Mouse (Mus musculus) urinary bladder, adult 18-20 months (tissue): ENCODE data around the gene Cdc42ep4.

Experiments
- DNase-seq, 2 experiments: peaks; one replicate each; pipeline ENCODE4 v3.0.0; 2022; ENCODE audit warnings: low spot score in 2 of 2, mixed read lengths in 2 of 2

The Cdc42ep4 gene

GRCm38 (mm10) chr11:113725235-113726048 is 26.2 kb downstream of the Cdc42ep4 start:
- DNase-seq: no peak

DNA sequence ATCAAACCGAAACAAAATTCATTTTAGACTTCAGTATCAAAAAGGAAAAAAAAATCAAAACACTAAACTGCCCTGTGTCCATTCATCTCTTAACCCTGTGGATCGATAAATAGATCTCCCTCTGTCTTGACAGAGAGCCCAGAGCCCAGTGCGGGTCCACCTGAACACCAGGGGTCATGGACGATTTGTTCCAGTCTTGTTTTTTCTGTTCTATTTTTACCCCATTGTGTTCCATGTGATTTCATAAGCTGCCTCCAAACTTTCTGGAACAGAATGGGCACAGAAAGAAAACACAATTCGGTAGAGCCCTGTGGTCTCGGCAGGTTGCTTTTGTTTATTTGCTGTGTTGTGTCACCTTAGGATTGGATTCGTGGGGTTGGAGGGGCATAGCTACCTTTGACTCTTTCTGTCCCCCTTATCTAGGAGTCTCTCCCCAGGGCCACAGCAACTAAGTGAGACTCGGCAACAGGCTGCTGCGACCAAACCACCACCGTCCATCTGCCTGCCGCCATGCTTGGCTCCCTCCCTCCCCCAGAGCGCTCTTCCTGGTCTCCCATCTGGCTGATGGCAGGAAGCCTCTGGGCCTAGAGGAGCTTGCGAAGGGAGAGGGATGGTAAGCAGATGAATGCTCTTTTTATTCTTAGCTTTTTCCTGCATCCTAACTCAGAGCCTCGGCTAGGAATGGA is 29.1 kb downstream of the Cdc42ep4 start:
- no peak for DNase-seq

DNA sequence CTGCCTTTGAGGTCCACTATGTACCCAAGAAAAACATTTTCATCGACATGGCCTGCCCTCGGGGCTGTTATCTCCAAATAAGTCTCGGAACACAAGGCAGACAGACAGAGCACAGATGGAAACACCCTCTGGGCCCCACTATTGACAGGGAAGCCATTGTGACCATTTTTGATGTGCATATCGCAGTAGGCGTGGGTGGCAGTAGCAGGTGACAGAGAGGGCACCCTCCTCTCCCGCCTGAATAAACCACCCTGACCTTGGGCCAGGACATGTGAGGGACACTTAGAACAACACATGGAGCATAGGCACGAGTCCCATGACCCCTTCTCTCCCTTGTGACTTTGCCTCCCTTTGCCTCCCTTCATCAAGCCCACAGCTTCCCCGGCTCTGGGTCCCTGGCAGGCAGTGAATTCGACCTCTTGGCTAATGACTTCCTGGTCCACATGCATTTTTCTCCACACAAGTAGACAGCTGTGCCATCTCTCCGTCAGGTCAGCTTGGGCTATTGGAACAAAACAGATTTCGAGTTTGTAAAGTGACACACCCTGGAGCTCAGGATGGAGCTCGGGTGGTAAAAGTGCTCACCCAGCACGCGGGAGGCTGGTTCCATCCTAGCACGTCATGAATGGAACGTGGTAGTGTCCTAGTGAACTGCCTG is 33.8 kb downstream of the Cdc42ep4 start:
- no peak for DNase-seq

DNA sequence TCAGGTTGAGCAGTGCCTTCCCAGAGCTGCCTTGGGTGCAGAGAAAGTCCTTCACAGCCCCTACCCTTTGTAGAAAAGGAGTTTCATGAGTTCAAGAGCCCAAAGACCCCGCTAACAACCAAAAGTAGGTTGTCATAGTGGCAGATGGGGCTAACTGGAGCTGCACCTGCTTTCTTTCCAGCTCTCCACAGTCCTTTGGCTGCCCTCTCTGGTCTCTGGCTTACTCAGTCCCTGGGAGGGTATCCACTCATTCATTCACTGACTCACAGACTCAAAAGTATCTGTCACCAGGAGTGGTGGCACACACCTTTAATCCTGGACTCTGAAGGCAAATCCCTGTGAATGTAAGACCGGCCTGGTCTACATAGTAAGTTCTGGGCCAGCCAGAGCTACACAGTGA is 35.5 kb downstream of the Cdc42ep4 start:
- DNase-seq: no peak

- no peak for DNase-seq
These were observed 36.5 kb downstream of the Cdc42ep4 start for GRCm38 (mm10) chr11:113715078-113715674.

- no peak for DNase-seq
These were observed 40.6 kb downstream of the Cdc42ep4 start for GRCm38 (mm10) chr11:113711061-113711460.

GRCm38 (mm10) chr11:113710257-113710777 is 41.4 kb downstream of the Cdc42ep4 start:
- DNase-seq: no peak

GRCm38 (mm10) chr11:113709731-113710256 is 41.9 kb downstream of the Cdc42ep4 start, which contains the start of gene Cpsf4l:
Gene Cpsf4l, minus strand, starts transcription at chr11:113710017.
- no peak for DNase-seq

DNA sequence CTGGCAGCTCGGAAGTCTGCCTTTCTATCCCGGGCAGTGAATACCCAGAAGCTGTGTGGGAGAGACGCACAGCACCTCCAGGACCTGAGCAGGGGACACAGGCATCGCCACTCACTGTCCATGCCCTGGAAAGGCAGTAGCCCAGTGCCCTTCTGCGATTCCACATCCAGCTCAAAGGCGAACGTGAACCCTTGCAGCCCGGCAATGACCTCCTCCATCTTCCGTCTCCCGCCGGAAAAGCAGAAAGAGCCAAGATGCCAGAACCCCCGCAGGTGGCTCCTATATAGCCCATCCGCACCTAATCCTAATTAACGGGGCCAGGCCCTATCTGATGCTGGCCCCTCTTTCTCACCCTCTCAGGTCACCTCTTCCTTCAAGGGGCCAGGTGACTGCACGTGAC is 42.4 kb downstream of the Cdc42ep4 start:
- DNase-seq: no peak

DNA sequence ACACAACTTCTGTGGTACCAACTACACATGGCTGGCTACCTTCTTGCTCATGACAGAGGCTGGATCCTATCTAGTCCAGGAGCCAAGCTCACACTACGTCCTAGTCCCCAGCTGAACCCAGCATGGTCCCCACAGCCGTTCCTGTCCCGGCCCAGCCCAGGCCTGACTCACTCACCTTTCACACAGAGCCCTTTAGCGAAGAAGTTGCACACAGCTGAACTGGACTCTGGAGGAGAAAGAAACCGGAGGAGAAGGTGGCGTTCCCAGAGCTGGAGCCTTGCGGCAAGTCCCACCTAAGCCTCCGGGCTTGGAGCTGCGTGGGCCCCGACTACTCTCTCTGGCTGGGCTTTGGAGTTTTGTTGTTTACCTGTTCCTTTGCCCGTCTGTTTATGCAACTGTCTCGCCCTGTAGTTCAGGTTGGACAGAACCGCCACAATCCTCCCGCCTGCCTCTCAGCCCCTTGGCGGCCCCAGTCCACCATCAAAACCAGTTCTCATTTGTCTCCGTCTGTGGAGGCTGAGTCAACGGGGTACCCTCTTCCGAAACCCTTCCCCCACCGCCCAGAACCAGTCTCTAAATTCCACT is 43.0 kb downstream of the Cdc42ep4 start:
- DNase-seq: peak; percentile 67 to 74

DNA sequence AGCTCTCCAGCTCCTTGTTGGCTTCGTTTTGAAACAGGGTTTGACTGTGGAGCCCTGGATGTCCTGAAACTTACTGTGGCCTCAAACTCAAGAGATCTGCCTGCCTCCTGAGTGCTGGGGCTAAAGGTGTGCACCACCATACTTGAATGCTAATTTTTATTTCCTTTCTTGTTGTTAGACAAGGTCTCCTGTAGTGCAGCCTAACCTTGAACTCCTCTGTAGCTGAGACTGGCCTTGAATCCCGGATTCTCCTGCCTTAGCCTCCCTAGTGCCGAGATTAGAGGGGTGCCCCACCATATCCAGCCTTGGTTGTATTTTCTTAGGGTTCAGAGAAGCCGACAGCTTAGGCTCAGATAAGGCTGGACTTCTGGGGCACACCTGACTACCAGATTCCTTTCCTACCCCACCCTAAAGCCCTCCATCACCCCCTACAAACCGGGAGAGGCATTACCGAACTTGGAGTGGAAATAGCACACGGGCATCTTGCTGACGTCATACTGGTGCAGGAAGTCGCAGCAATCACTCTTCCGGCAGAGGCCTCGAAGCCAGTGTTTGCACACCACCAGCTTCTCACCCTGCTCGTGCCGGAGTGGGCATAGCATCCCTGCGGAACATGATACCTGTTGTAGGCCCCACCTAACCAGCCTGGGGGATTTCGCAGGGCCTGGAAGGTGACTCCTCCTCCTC is 45.6 kb downstream of the Cdc42ep4 start:
- no peak for DNase-seq

GRCm38 (mm10) chr11:113703758-113704157 is 47.9 kb downstream of the Cdc42ep4 start:
- DNase-seq: peak; percentile 64 to 70

DNA sequence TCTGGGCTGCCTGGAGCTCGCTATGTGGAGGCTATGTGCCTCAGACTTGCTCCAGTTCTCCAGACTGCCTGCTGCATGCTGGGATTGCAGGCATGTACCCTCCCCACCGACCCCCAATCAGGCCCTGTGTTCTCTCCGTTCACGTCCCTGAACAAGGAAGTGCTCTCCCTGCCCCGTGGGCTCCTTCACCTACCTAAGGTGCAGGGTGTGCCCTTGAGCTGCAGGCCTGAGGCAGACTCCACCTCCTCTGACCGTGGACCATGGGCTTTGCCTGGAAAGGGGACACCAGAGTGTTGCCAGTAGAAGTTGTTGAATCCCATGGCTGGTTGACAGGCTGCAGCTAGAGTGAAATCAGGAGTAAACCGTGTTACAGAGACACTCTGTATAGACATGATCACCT is 52.0 kb downstream of the Cdc42ep4 start:
- no peak for DNase-seq

GRCm38 (mm10) chr11:113698013-113698545 is 53.6 kb downstream of the Cdc42ep4 start:
- DNase-seq: no peak

DNA sequence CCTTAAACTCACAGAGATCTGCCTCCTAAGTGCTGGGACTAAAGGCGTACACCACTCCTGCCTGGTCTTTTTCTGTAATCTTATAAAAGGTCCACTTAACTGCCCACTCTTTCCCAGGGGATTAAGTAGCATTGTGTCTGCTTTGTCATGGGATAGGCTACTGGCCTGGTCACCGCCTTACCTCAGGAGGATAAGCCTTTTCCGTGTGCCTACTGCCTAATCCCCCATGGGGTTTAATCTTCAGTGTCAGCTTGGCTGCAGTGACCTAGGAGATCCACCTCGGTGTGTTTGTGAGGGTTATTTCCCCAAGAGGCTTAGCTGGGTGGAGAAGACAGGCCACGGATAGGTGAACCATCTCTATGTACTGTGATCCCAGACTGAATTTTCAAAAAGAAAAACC is 54.1 kb downstream of the Cdc42ep4 start:
- DNase-seq: no peak

- DNase-seq: no peak
These were observed 59.8 kb downstream of the Cdc42ep4 start for GRCm38 (mm10) chr11:113691851-113692250.

- no peak for DNase-seq
These were observed 60.4 kb downstream of the Cdc42ep4 start for GRCm38 (mm10) chr11:113691318-113691717.

- no peak for DNase-seq
These were observed 61.2 kb downstream of the Cdc42ep4 start for GRCm38 (mm10) chr11:113690506-113690905.

DNA sequence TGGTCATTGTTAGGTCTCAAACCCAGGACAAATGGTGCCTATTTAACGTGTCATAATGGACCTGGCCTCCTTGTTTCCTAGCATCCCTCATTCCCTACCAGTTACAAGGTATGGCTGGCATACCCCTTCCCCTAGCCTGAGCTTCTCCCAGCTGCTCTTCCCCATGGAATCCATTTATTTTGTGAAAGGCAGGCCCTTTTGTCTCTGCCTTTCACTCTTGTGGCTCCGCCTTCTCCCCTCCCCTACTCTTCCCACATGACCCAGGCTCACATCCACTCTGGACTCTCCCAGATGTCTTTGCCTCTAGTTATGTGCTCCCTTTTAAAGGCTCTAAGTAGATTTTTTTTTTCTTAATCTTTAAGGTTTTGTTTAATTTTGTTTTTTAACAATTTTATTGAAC is 64.7 kb downstream of the Cdc42ep4 start:
- DNase-seq: no peak

DNA sequence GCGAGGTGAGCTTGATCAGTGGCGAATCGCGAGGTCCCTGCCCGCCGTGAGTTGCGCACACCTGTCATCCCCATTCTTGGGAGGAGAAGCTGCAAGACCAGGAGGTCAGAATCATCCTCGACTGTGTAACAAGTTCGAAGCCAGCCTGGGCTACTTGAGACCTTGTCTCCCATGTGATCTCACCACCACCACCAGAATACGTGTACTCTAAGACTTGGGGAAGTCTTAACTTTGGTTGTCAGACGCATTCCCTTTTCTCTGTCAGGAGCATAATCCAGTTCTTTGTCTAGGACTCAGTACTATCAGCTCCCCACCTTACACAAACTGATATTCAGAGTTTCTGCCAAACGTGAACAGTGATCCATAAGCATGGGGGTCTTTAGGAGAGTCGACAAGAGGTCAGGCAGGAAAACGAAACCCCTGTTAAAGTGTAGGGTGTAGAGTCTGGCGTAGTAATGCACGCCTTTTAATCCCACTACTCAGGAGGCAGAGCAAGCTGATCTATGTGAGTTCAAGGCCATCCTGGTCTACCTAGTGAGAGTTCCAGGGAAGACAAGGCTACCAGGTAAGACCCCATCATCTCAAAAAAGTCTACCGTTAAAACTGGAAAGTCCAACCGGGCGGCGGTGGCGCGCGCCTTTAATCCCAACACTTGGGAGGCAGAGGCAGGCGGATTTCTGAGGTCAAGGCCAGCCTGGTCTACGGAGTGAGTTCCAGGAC is 66.8 kb downstream of the Cdc42ep4 start:
- DNase-seq: no peak
